Mouse (Mus musculus): ENCODE measurements at regions not wholly inside any gene's neighbourhood (a gene's known extent, or its start where the extent isn't known, plus 50 kb on each side); places are given as distances from the start of the nearest gene placed in this dataset.

DNA sequence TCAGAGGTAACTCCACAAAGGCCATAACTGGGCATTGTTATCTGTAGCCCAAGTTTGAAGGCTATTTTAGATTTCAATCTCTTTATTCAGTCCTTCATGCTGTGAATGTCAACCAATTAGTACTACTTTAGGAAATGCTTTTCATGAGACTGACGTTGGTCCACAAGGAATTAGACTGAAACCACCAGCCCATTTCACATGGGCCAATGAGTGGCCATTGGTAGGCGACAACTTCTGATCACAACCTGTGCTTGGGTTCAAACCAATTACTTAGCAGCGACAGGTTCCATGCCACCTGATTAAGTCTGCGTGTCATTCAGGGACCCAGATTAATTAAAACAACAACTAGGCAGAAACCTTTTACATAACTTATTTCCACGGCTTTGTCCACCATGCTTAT, 126.9 kb upstream of the Tenm3 start:
- Histone ChIP-seq H3K4me3 (ENCODE audit: low read length) (no peak overlapping the region), H3K27ac (ENCODE audit: low read depth, low read length) (no peak overlapping the region), H3K27me3 (ENCODE audit: control insufficient read depth, insufficient read depth, low read length) (no peaks in the 10 kb centered on the region), H3K36me3 (ENCODE audit: control insufficient read depth, insufficient read depth, low read length) (no peaks in the 10 kb centered on the region), H3K9ac (ENCODE audit: low read depth, low read length) (no peak overlapping the region), H3K9me3 (ENCODE audit: control insufficient read depth, low read length) (no peaks in the 10 kb centered on the region; the same call in 1 of the 2 replicates), H3K4me1 (ENCODE audit: control insufficient read depth, insufficient read depth, low read length) (no peaks in the 10 kb centered on the region), H3K4me2 (replicated peaks; ENCODE audit: low read depth, low read length) (no peak overlapping the region)
- 85% methylated on average over 5 of the region's 5 CpGs for WGBS
- no peak for ATAC-seq (ENCODE audit: low FRiP score, low TSS enrichment)

DNA sequence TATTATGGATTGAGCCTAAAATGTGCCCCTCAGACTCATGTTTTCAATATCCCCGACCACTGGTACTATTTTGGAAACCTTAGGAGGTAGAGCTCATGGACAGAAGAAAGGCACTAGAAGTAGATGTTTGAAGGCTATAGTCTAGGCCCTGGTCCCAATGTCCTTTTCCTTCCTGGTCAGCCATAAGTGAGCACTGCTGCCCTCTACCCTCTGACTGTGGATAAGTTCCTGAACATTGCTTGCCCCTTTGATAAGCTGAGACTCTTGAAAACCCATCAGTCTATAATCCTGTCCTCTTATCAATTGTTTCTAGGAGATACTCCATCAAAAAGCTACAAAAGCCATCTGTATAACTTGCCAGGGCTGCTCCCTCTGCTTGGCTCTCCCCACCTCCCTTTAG, 121.2 kb upstream of the Tenm3 start:
- no peak for ATAC-seq (ENCODE audit: low FRiP score, low TSS enrichment)
- H3K9me3 ChIP-seq (ENCODE audit: control insufficient read depth, low read length), result no peaks in the 10 kb centered on the region; the same call in 1 of the 2 replicates
- H3K36me3 ChIP-seq (ENCODE audit: control insufficient read depth, insufficient read depth, low read length), result no peaks in the 10 kb centered on the region
- H3K27ac ChIP-seq (ENCODE audit: low read depth, low read length), result no peak overlapping the region
- no peaks in the 10 kb centered on the region for H3K27me3 ChIP-seq (ENCODE audit: control insufficient read depth, insufficient read depth, low read length)
- H3K9ac ChIP-seq (ENCODE audit: low read depth, low read length), result no peak overlapping the region
- 86% methylated on average over 1 of the region's 1 CpGs for WGBS
- H3K4me2 ChIP-seq (replicated peaks; ENCODE audit: low read depth, low read length), result no peak overlapping the region
- H3K4me3 ChIP-seq (ENCODE audit: low read length), result no peak overlapping the region
- H3K4me1 ChIP-seq (ENCODE audit: control insufficient read depth, insufficient read depth, low read length), result no peaks in the 10 kb centered on the region

DNA sequence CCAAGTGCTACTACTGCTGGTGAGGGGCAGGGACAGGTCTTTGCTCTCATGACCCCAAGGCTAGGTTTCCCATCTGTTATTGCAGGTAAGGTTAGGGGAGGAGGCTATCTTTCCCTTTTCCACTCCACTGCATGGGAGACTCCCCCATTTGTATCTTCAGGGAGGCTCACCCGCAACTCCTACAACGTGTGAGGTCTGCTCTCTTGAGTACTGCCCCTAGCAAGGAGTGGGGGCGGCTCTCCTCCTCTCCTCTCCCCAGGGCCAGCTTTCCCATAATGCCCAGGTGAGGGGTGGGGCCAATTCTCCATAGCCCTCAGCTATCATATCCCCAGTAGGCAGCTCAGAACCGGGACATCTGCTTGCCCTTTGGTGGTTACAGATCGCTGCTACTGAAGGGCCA, 113.9 kb upstream of the Tenm3 start:
- H3K4me3 ChIP-seq (ENCODE audit: low read length), result no peak overlapping the region
- 0 out of 2 replicates have a peak, but pooled peaks have one; percentile 9 for ATAC-seq (ENCODE audit: low FRiP score, low TSS enrichment)
- no peak overlapping the region for H3K27ac ChIP-seq (ENCODE audit: low read depth, low read length)
- H3K27me3 ChIP-seq (ENCODE audit: control insufficient read depth, insufficient read depth, low read length), result no peaks in the 10 kb centered on the region
- H3K36me3 ChIP-seq (ENCODE audit: control insufficient read depth, insufficient read depth, low read length), result no peaks in the 10 kb centered on the region
- H3K4me2 ChIP-seq (replicated peaks; ENCODE audit: low read depth, low read length), result no peak overlapping the region
- no peaks in the 10 kb centered on the region for H3K9me3 ChIP-seq (ENCODE audit: control insufficient read depth, low read length)
- H3K9ac ChIP-seq (ENCODE audit: low read depth, low read length), result no peak overlapping the region
- H3K4me1 ChIP-seq (ENCODE audit: control insufficient read depth, insufficient read depth, low read length), result no peaks in the 10 kb centered on the region
- 69% methylated on average over 5 of the region's 5 CpGs for WGBS

DNA sequence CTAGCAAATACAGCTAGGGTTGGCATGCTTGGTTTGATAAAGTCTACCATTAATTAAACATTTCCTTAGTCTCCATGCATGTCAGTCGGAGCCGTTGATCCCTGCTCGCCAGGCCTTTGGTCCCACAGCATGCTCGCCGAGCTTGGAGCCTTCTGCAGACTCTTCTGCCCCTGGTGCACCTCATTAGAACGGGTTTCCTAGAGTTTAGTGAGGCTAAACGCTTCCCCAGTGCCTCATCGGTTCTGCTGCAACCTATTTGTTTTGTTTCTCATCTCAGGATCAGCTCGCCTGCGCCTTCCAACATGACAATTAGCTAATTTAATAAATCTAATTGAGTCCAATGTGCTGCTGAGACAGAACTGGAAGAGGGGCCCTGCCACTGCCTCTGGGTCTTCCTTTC, 107.7 kb upstream of the Tenm3 start:
- no peak for ATAC-seq (ENCODE audit: low FRiP score, low TSS enrichment)
- no peaks in the 10 kb centered on the region for H3K4me1 ChIP-seq (ENCODE audit: control insufficient read depth, insufficient read depth, low read length)
- H3K4me2 ChIP-seq (replicated peaks; ENCODE audit: low read depth, low read length), result no peak overlapping the region
- no peaks in the 10 kb centered on the region for H3K36me3 ChIP-seq (ENCODE audit: control insufficient read depth, insufficient read depth, low read length)
- H3K9me3 ChIP-seq (ENCODE audit: control insufficient read depth, low read length), result no peaks in the 10 kb centered on the region
- 86% methylated on average over 10 of the region's 10 CpGs for WGBS
- no peak overlapping the region for H3K27ac ChIP-seq (ENCODE audit: low read depth, low read length)
- H3K4me3 ChIP-seq (ENCODE audit: low read length), result no peak overlapping the region
- no peaks in the 10 kb centered on the region for H3K27me3 ChIP-seq (ENCODE audit: control insufficient read depth, insufficient read depth, low read length)
- H3K9ac ChIP-seq (ENCODE audit: low read depth, low read length), result no peak overlapping the region

DNA sequence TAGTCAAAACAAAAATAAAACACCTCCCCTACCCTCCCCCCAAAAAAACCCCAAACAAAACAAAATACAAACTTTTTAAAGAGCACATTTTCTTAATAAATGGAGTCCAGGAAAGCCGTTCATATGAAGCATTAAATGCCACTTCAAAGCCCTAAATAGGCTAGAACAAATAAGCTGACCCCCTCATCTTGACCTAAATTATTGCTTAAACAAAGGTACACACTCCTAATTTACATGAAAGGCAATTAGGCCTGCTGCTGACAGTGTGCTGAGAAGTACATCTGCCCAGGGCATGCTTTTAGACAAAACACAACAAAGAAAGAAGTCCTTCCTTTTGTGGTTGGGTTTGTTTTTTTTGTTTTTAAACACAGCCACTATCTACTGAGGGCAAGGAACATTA, 100.4 kb upstream of the Tenm3 start:
- Histone ChIP-seq H3K36me3 (ENCODE audit: control insufficient read depth, insufficient read depth, low read length) (no peaks in the 10 kb centered on the region), H3K9ac (ENCODE audit: low read depth, low read length) (no peak overlapping the region), H3K9me3 (ENCODE audit: control insufficient read depth, low read length) (no peaks in the 10 kb centered on the region), H3K4me2 (replicated peaks; ENCODE audit: low read depth, low read length) (no peak overlapping the region), H3K4me1 (ENCODE audit: control insufficient read depth, insufficient read depth, low read length) (no peaks in the 10 kb centered on the region), H3K27me3 (ENCODE audit: control insufficient read depth, insufficient read depth, low read length) (no peaks in the 10 kb centered on the region), H3K27ac (ENCODE audit: low read depth, low read length) (no peak overlapping the region), H3K4me3 (ENCODE audit: low read length) (no peak overlapping the region)
- 21% methylated on average over 1 of the region's 1 CpGs for WGBS
- no peak for ATAC-seq (ENCODE audit: low FRiP score, low TSS enrichment)

DNA sequence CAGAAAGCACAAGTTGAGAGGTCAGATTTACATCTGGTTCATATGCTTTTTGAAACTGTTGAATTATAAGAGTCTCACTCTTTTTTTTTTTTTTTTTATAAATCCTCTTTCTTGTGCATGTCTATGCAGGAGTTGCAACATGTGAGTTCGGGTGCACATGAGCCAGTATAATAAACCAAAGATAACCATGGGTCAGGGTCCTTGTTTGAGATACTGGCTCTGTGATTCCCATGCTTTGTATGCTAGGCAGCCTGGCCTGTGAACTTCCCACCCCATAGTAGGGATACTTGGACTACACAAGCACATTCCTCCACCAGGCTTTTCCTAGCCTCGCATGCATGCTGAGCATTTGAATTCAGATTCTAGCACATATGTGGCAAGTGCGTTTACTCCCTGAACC, 93.4 kb upstream of the Tenm3 start:
- no peaks in the 10 kb centered on the region for H3K27me3 ChIP-seq (ENCODE audit: control insufficient read depth, insufficient read depth, low read length)
- no peak overlapping the region for H3K4me2 ChIP-seq (replicated peaks; ENCODE audit: low read depth, low read length)
- no peaks in the 10 kb centered on the region for H3K4me1 ChIP-seq (ENCODE audit: control insufficient read depth, insufficient read depth, low read length)
- H3K4me3 ChIP-seq (ENCODE audit: low read length), result no peak overlapping the region
- no peak overlapping the region for H3K27ac ChIP-seq (ENCODE audit: low read depth, low read length)
- 94% methylated on average over 3 of the region's 3 CpGs for WGBS
- no peak overlapping the region for H3K9ac ChIP-seq (ENCODE audit: low read depth, low read length)
- no peak for ATAC-seq (ENCODE audit: low FRiP score, low TSS enrichment)
- H3K9me3 ChIP-seq (ENCODE audit: control insufficient read depth, low read length), result no peaks in the 10 kb centered on the region
- H3K36me3 ChIP-seq (ENCODE audit: control insufficient read depth, insufficient read depth, low read length), result no peaks in the 10 kb centered on the region

DNA sequence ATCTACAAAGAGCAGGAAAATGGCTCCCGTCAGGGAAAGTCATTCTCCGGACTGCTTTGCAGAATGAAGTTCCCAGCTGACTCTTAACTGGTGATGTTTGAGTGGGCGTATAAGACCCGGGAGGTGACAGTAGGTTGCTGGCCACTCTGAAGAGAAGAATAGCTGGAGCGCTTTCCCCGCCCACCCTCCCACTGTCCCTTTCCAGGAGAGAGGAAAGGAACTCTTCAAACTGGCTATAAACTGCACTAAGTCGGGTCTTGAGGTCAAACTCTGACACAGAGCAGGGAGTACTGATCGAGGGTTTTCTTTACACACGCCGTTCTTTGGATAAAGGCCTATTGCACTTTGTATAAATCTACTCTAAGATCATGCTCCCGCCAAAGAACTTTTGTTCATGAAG, 83.4 kb upstream of the Tenm3 start:
- ATAC-seq (ENCODE audit: low FRiP score, low TSS enrichment), result peak; percentile 81
- Histone ChIP-seq H3K9me3 (ENCODE audit: control insufficient read depth, low read length) (no peaks in the 10 kb centered on the region), H3K4me1 (ENCODE audit: control insufficient read depth, insufficient read depth, low read length) (0 out of 2 replicates have a peak, but pooled peaks cover 4% of the 10 kb centered on the region), H3K4me3 (ENCODE audit: low read length) (no peak overlapping the region), H3K9ac (ENCODE audit: low read depth, low read length) (no peak overlapping the region), H3K27me3 (ENCODE audit: control insufficient read depth, insufficient read depth, low read length) (no peaks in the 10 kb centered on the region), H3K4me2 (replicated peaks; ENCODE audit: low read depth, low read length) (no peak overlapping the region; the same call in 1 of the 2 replicates), H3K27ac (ENCODE audit: low read depth, low read length) (no peak overlapping the region), H3K36me3 (ENCODE audit: control insufficient read depth, insufficient read depth, low read length) (no peaks in the 10 kb centered on the region)
- WGBS, result 22% methylated on average over 11 of the region's 11 CpGs

DNA sequence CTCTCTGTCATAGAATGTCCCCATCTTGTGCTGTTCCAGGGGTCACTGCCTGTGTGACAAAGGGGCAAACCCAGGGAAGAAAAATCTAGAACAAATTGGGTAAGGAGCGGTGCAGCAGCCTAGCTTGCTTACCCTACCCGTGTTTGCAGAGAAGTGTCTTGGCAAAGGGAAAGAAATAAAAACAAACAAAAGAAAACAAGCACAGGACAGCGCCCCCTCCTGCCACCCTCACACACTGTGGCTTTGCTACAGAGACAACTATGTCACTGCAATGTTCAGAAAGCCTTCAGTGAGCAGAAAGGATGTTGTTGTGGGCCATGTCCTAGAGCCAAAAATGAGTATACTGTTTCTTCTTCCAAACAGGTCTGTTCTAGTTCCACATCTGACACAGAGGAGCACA, 71.5 kb upstream of the Tenm3 start:
- Histone ChIP-seq H3K4me3 (ENCODE audit: low read length) (no peak overlapping the region), H3K27ac (ENCODE audit: low read depth, low read length) (no peak overlapping the region), H3K4me1 (ENCODE audit: control insufficient read depth, insufficient read depth, low read length) (no peaks in the 10 kb centered on the region), H3K27me3 (ENCODE audit: control insufficient read depth, insufficient read depth, low read length) (no peaks in the 10 kb centered on the region), H3K9me3 (ENCODE audit: control insufficient read depth, low read length) (no peaks in the 10 kb centered on the region), H3K4me2 (replicated peaks; ENCODE audit: low read depth, low read length) (no peak overlapping the region), H3K36me3 (ENCODE audit: control insufficient read depth, insufficient read depth, low read length) (no peaks in the 10 kb centered on the region), H3K9ac (ENCODE audit: low read depth, low read length) (no peak overlapping the region)
- no peak for ATAC-seq (ENCODE audit: low FRiP score, low TSS enrichment)
- 76% methylated on average over 3 of the region's 3 CpGs for WGBS

DNA sequence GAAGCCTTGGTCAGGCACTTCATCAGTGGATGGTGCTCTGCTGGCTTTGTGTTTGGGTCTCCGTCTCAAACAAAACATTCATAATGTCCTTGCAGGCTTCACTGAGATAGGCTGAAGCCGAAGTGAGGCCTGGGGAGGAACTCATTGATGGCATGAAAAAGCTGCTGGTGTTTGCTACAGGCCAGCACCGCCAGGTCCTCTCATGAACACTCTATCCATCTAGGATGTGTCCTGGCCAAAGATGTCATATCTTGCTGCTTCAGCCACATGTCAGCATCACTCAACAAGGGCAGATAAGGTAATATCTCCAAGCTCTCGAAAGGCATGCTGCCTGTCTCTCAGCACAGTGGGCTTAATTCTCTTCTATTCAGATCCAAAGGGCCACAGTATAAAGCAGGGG, 69.1 kb upstream of the Tenm3 start:
- no peaks in the 10 kb centered on the region for H3K9me3 ChIP-seq (ENCODE audit: control insufficient read depth, low read length)
- H3K27ac ChIP-seq (ENCODE audit: low read depth, low read length), result no peak overlapping the region
- ATAC-seq (ENCODE audit: low FRiP score, low TSS enrichment), result no peak
- no peak overlapping the region for H3K4me2 ChIP-seq (replicated peaks; ENCODE audit: low read depth, low read length)
- WGBS, result 82% methylated on average over 4 of the region's 4 CpGs
- H3K4me3 ChIP-seq (ENCODE audit: low read length), result no peak overlapping the region
- no peaks in the 10 kb centered on the region for H3K36me3 ChIP-seq (ENCODE audit: control insufficient read depth, insufficient read depth, low read length)
- no peaks in the 10 kb centered on the region for H3K27me3 ChIP-seq (ENCODE audit: control insufficient read depth, insufficient read depth, low read length)
- H3K4me1 ChIP-seq (ENCODE audit: control insufficient read depth, insufficient read depth, low read length), result no peaks in the 10 kb centered on the region
- H3K9ac ChIP-seq (ENCODE audit: low read depth, low read length), result no peak overlapping the region
